Mouse (Mus musculus) liver, embryonic 14.5 days (tissue): ENCODE results near the gene Nek4.

Source experiments
- CTCF ChIP-seq: IDR thresholded peaks from 2 replicates; pipeline ENCODE4 v1.5.1; 2016; ENCODE audit warnings: antibody characterized with exemption, low read depth, control low read depth
- EP300 ChIP-seq: IDR thresholded peaks from 2 replicates; pipeline ENCODE4 v1.6.1; 2016; ENCODE audit warnings: antibody characterized with exemption, low read depth

- TF ChIP-seq CTCF (no peak), EP300 (no peak)
Measured at GRCm38 (mm10) chr14:30958517-30958916, 7.3 kb downstream of the Nek4 start.
